Mouse (Mus musculus) bone marrow, adult 2 months (tissue): ENCODE data around the gene Gsta4.

ENCODE experiments used
- CTCF ChIP-seq: fragments of 200-500 bp; IDR thresholded peaks from 2 replicates; pipeline ENCODE4 v1.5.1; 2011; ENCODE audit warnings: low read length, control low read depth; ENCODE audit not compliant: control insufficient read depth, insufficient read depth
- POLR2A ChIP-seq: fragments of 200-500 bp; IDR thresholded peaks from 2 replicates; pipeline ENCODE4 v1.6.1; 2011; ENCODE audit warnings: low read depth, mild to moderate bottlenecking, control low read depth, low read length, borderline replicate concordance; ENCODE audit not compliant: control insufficient read depth

GRCm38 (mm10) chr9:78193902-78194597 is 11.5 kb downstream of the Gsta4 start:
- TF ChIP-seq CTCF (no peak), POLR2A (no peak)
